Mouse (Mus musculus) CD4-positive, CD25-positive, alpha-beta regulatory T cell (primary cell): ENCODE data around the gene Igf2r. TPM values are rescaled to one million over a fixed set of nuclear protein-coding genes. Genes with fewer than 3 reads are reported as not detected.

ENCODE experiments used
- polyA plus RNA-seq: library from polyadenylated mRNA; unstranded; fragments of 100-300 nt; shearing (Covaris generic); gene quantifications from one replicate; pipeline ENCODE4 v1.2.1, GENCODE M21; 2017

Gene Igf2r
- polyA plus RNA-seq, result 76.8 TPM

DNA sequence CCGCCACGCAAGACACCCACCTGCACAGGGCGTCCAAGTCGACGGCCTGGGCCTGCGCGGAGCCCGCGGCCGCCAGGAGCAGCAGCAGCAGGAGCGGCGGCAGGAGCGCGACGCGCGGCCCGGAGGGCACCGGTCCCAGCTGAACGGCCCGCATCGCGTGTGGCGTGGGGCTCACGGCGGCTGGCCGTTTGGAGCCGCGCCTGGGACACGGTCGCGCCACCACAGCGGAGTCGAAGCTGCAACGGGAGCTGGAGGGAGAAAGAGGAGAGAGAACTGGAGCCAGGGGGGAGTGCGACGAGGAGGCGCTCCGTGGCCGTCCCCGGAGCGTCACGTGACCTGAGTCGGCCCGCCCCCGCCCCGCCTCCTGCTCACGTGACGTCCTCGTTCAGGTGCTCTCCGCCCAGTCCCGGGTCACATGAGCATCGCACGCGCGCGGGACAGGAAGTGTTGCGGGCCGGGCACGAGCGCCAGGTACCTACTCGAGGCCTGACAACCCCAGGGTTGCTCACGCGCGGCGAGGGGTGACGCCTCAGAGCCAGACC lies at the start of gene Igf2r:
TSS of gene Igf2r (minus strand) at position 285 of the 542 bp plus-strand sequence.

DNA sequence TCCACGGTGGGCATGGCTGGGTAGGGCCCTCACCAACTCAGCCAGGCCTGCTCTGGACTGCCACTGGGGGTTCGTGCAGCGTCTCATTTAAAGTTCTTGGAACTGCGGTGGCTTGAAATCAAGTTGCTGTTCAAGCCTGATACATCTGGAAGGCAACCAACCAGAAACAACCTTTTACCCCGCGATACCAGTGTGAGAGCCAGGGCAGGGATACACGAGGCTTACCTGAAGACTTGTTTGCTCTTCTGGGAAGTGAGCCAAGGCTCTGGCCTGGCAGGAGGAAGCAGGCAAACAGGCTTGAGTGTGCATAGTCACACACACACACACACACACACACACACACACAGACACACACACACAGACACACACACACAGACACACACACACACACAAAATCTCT lies 93.8 kb downstream of the Igf2r start, which contains the start of gene Slc22a1:
TSS of gene Slc22a1 (minus strand) at position 184 of the 400 bp plus-strand sequence.

Other genes starting within 250 kb of the Igf2r start
- 5.0 TPM for gene Slc22a2, start 185.5 kb downstream of the Igf2r start, polyA plus RNA-seq
- gene Slc22a1, start 93.8 kb downstream of the Igf2r start, polyA plus RNA-seq, result 0.92 TPM
- gene Mas1, start 98.5 kb upstream of the Igf2r start, polyA plus RNA-seq, result 0.31 TPM
- not detected for gene Mrgprh, start 106.4 kb upstream of the Igf2r start, polyA plus RNA-seq
- 0.61 TPM for gene Pnldc1, start 140.6 kb upstream of the Igf2r start, polyA plus RNA-seq
- gene Tcp1, start 146.0 kb upstream of the Igf2r start, polyA plus RNA-seq, result 198 TPM
- 118 TPM for gene Mrpl18, start 146.7 kb upstream of the Igf2r start, polyA plus RNA-seq
- 0.22 TPM for gene Acat3, start 170.9 kb upstream of the Igf2r start, polyA plus RNA-seq
- 33.0 TPM for gene Acat2, start 191.1 kb upstream of the Igf2r start, polyA plus RNA-seq
- gene Wtap, start 224.5 kb upstream of the Igf2r start, polyA plus RNA-seq, result 76.6 TPM
- gene Sod2, start 237.2 kb upstream of the Igf2r start, polyA plus RNA-seq, result 106 TPM